Mouse (Mus musculus) erythroblast, embryonic 14.5 days (primary cell): Measurements from ENCODE around the gene Alox12b.

Experiments used
- GATA1 ChIP-seq: IDR thresholded peaks from 2 replicates; pipeline ENCODE4 v1.6.1; 2012; ENCODE audit warnings: low read length, inconsistent platforms, mixed read lengths
- TAL1 ChIP-seq: IDR thresholded peaks from 3 replicates; pipeline ENCODE4 v1.6.1; 2012; ENCODE audit warnings: low read length, inconsistent platforms, mixed read lengths

GRCm38 (mm10) chr11:69124498-69124847, 32.3 kb upstream of the Alox12b start:
- TF ChIP-seq TAL1 (no peak), GATA1 (no peak)
